Mouse (Mus musculus) bone marrow, adult 2 months (tissue): Measurements from ENCODE around the gene Dmrta2.

Experiments used
- CTCF ChIP-seq: fragments of 200-500 bp; IDR thresholded peaks from 2 replicates; pipeline ENCODE4 v1.5.1; 2011; ENCODE audit warnings: low read length, control low read depth; ENCODE audit not compliant: control insufficient read depth, insufficient read depth
- POLR2A ChIP-seq: fragments of 200-500 bp; IDR thresholded peaks from 2 replicates; pipeline ENCODE4 v1.6.1; 2011; ENCODE audit warnings: low read depth, mild to moderate bottlenecking, control low read depth, low read length, borderline replicate concordance; ENCODE audit not compliant: control insufficient read depth

DNA sequence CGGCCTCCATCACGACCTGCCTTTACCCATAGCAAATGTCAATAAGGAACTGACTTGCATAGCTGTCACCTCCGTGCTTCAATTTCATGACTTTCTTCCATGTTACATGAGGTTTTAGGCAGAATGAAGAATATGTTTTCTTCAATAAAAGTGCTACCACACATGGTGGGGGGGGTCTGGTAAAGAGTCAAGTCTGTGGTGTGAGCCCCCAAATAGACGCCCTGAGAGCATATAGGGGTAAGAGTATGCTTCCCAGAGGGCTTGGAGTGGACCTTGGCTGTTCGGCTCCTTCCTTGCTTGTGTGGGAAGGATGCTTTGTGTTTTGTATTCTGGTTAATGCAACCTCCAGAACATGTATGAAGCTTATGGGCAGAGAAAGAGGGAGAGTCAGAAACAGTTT lies 8.3 kb upstream of the Dmrta2 start:
- TF ChIP-seq CTCF = no peak
- TF ChIP-seq POLR2A = no peak
